Mouse (Mus musculus) thymus, adult 2 months (tissue): ENCODE data around the gene Zfp146. TPM values are rescaled to one million over a fixed set of nuclear protein-coding genes. Genes with fewer than 3 reads are reported as not detected.
A peak's percentile ranks its signal among the peaks of the same experiment; 100 is the strongest.
"Not testable (repeated sequence)": the region's sequence is repeated elsewhere in the genome, so short reads cannot be mapped to it uniquely, and the experiment has no call there.

Source experiments
- DNase-seq: peaks from one replicate; pipeline ENCODE4 v3.0.0; 2021
- H3K27ac ChIP-seq: fragments of 200-500 bp; 2 replicates; pipeline ENCODE4 v1.5.1; 2012; ENCODE audit warnings: low read length, control low read depth; ENCODE audit not compliant: control insufficient read depth, insufficient read depth
- H3K27me3 ChIP-seq: fragments of 200-500 bp; 2 replicates; pipeline ENCODE4 v1.6.1; 2012; ENCODE audit warnings: mild to moderate bottlenecking, low read length, moderate library complexity, mixed read lengths; ENCODE audit not compliant: control insufficient read depth, insufficient read depth
- H3K36me3 ChIP-seq: fragments of 200-500 bp; 2 replicates; pipeline ENCODE4 v1.6.1; 2012; ENCODE audit warnings: mild to moderate bottlenecking, low read length, moderate library complexity; ENCODE audit not compliant: control insufficient read depth, insufficient read depth
- H3K4me1 ChIP-seq: fragments of 200-500 bp; replicated peaks from 2 replicates; pipeline ENCODE4 v1.6.1; 2012; ENCODE audit warnings: low read length; ENCODE audit not compliant: control insufficient read depth, insufficient read depth
- H3K4me3 ChIP-seq: fragments of 200-500 bp; 2 replicates; pipeline ENCODE4 v1.5.1; 2012; ENCODE audit warnings: mild to moderate bottlenecking, low read length, control low read depth, moderate library complexity; ENCODE audit not compliant: control insufficient read depth, insufficient read depth
- CTCF ChIP-seq: fragments of 200-500 bp; IDR thresholded peaks from 2 replicates; pipeline ENCODE4 v1.5.1; 2012; ENCODE audit warnings: mild to moderate bottlenecking, control low read depth, low read length, moderate library complexity, borderline replicate concordance; ENCODE audit not compliant: control insufficient read depth, poor library complexity, insufficient read depth; ENCODE audit errors: extremely low read depth
- POLR2A ChIP-seq: fragments of 200-500 bp; IDR thresholded peaks from 2 replicates; pipeline ENCODE4 v1.6.1; 2012; ENCODE audit warnings: mild to moderate bottlenecking, low read length, control low read depth, moderate library complexity; ENCODE audit not compliant: control insufficient read depth, poor library complexity, insufficient read depth; ENCODE audit errors: extremely low read depth
- WGBS: fragments of 180-500 bp; shearing (Covaris S2); methylation state at CpG from one replicate; pipeline ENCODE4 v1.1.7; 2018; 5-methylcytosine and 5-hydroxymethylcytosine counted together
- polyA plus RNA-seq: library from polyadenylated mRNA; depleted of rRNA; stranded (reverse); fragments of >200 nt; gene quantifications from 2 replicates; pipeline ENCODE4 v1.2.3, GENCODE M21; 2012

The Zfp146 gene
- polyA plus RNA-seq, 1 experiment = 18.6 TPM

DNA sequence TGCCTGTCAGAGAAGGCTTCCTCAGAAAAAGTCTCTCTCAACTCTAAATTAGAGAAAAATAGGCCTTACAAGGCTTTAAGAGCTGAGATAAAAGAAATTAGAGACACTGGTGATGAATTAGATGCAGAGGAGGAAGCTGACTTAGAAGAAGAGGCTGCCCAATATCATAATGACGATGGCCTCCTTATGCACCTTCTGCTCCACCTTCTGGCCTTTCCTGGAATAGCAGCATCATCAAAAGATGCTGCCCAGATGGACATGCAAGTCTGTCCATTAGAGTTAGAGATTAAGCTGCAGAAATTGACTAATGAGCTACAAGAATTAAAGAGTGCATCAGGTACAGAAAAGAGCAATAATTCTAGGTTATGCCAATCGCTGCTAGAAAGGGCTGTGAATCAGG, 35.8 kb upstream of the Zfp146 start:
- WGBS = 13% methylated on average over 2 of the region's 2 CpGs
- Histone ChIP-seq H3K27ac (no peak overlapping the region), H3K27me3 (no peaks in the 10 kb centered on the region), H3K4me3 (no peak overlapping the region), H3K36me3 (no peaks in the 10 kb centered on the region), H3K4me1 (no peaks in the 10 kb centered on the region)
- TF ChIP-seq CTCF (no peak), POLR2A (no peak)
- peak; percentile 46 for DNase-seq

DNA sequence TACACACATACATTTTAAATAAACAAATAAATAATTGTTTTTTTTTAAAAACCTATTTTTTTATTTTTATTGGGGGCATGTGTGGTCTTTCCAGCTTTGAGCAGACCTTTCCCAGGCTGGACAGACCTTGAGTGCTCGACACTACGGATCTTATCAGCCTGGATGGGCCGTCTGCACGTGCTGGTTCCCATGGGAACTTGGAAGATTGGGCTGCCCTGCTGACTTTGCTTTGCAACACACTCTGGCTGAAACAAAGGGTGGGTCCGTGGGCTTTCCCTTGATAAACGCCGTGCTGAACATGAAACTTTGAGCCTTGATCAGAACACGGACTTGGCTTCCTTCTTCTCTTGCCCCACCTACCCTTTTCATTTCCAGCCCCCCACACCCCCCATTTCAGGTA, 34.8 kb upstream of the Zfp146 start:
- H3K27ac ChIP-seq = no peak overlapping the region
- H3K4me1 ChIP-seq = no peaks in the 10 kb centered on the region
- no peaks in the 10 kb centered on the region for H3K27me3 ChIP-seq
- 68% methylated on average over 8 of the region's 8 CpGs for WGBS
- peak overlapping the region; percentile 22 for H3K4me3 ChIP-seq
- no peak for DNase-seq
- no peaks in the 10 kb centered on the region for H3K36me3 ChIP-seq
- no peak for TF ChIP-seq CTCF
- TF ChIP-seq POLR2A = no peak

DNA sequence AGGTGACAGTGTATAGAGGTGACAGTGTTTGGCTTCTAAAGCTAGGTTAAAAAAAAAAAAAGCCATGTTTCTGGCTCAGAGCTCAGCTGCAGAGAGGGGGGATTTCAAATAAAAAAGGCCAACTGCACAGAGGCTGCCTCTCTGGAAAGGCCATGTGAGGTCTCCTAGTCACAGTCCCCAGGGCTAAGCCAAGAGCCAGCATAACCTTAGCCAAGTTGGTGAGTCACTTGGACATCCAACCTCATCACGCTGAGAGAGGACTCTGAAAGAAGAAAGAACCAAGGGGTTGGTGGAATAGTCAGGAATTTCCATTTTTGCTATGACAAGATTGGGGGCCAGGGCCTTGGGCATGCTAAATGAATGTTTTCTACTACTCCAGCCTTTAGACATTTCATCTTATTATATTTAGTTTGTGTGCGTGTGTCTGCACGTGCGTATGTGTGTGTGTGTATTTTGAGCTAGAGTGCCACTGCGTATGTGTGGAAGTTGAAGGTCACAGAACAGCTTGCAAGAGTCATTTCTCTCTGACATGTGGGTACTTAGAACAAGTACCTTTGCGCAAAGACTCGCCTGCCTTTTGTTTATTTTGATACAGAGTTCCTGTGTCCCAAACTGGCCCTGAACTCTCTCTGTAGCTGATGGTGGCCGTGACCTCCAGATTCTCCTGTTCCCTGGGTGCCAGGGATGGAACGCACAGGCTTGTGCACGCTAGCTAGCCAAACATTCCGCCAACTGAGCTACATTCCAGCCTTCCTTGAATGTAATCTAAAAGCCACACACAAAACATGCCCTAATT, 33.5 kb upstream of the Zfp146 start:
- TF ChIP-seq CTCF = no peak
- no peak for TF ChIP-seq POLR2A
- WGBS = 94% methylated on average over 11 of the region's 11 CpGs
- H3K4me3 ChIP-seq = no peak overlapping the region
- H3K36me3 ChIP-seq = no peaks in the 10 kb centered on the region
- DNase-seq = no peak
- no peaks in the 10 kb centered on the region for H3K4me1 ChIP-seq
- H3K27me3 ChIP-seq = no peaks in the 10 kb centered on the region
- H3K27ac ChIP-seq = no peak overlapping the region

DNA sequence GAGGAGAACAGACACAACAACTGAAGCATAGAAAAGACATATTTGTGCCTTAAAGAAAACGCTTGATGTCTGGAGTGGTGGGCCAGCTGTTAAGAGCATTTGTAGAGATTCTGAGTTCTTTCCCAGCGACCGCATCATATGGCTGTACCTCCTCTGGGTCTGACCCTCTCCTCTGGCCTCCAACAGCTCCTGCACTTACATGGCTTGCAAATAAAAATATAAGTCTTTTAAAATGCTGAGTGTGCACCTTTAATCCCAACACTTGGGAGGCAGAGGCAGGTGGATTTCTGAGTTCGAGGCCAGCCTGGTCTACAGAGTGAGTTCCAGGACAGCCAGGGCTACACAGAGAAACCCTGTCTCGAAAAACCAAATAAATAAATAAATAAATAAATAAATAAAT, 31.1 kb upstream of the Zfp146 start:
- H3K36me3 ChIP-seq, H3K4me1 ChIP-seq: not testable (repeated sequence)
- 96% methylated on average over 5 of the region's 5 CpGs for WGBS

DNA sequence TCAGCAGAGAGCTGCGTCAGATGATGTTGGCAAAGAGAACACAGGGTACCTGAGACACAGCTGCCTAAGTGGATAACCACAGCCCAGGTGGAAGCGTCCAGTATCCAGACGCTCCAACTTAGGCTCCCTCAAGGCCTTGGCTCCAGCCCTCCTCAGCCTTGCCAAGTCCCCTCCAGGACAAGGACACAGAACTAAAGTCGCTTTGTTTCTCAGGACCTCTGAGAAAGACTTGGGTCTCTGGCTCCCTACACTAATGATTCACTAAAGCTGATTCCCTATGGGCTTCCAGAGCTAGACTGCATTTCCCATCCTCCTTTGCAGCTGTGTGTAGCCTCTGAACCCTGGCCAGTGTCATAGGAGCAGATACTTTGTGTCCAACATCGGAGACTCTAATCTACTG, 30.6 kb upstream of the Zfp146 start:
- TF ChIP-seq POLR2A (no peak), CTCF (no peak)
- Histone ChIP-seq H3K4me1 (0 out of 2 replicates have a peak, but pooled peaks cover 3% of the 10 kb centered on the region), H3K27me3 (no peaks in the 10 kb centered on the region), H3K27ac (no peak overlapping the region), H3K4me3 (no peak overlapping the region), H3K36me3 (no peaks in the 10 kb centered on the region)
- WGBS = 93% methylated on average over 5 of the region's 5 CpGs
- DNase-seq = no peak

More for the DNA sequence above, 31.1 kb upstream of the Zfp146 start:
- H3K4me3 ChIP-seq, DNase-seq, H3K27ac ChIP-seq, H3K27me3 ChIP-seq: not testable (repeated sequence)

DNA sequence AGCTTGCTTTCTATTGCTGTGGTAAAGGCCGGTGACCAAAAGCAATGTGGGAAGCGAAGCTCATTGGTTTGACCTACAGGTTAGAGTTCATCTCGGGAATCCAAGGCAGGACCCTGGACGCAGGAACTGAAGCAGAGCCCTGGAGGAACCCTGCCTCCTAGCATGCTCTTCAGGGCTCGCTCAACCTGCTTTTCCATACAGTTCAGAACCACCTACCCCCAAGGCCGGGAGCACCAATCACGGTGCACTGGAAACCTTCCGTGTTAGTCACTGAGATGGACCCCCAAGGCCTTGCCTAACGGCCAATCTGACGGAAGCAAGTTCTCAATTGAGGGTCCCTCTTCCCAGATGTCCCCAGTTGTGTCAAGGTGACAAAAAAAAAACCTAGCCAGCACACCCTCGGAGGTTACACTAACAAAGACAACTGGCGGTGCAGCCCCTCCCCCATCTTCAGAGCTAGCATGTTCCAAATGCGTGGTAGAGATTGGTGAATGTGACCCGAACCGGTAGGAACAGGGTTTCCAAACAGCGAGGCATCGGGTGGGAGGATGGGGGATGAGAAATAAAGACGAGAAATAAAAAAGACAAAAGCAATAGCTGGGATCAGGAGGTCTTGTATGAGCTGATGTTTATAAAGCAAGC, 30.1 kb upstream of the Zfp146 start:
- TF ChIP-seq CTCF (no peak), POLR2A (no peak)
- Histone ChIP-seq H3K4me3 (no peak overlapping the region), H3K4me1 (0 out of 2 replicates have a peak, but pooled peaks cover 3% of the 10 kb centered on the region), H3K27ac (no peak overlapping the region), H3K36me3 (no peaks in the 10 kb centered on the region), H3K27me3 (no peaks in the 10 kb centered on the region)
- WGBS = 91% methylated on average over 18 of the region's 18 CpGs
- no peak for DNase-seq
